Mouse (Mus musculus) lung, embryonic 15.5 days (tissue): ENCODE results near the gene Ankrd33. TPM values are rescaled to one million over a fixed set of nuclear protein-coding genes. Genes with fewer than 3 reads are reported as not detected.

ENCODE experiments used
- ATAC-seq: fragments of 200-750 bp; cut with Nextera tagmentation; 2 replicates; pipeline ENCODE4 v1.8.0; 2017; ENCODE audit warnings: moderate number of reproducible peaks, borderline replicate concordance; ENCODE audit not compliant: low FRiP score, low TSS enrichment; ENCODE audit errors: extremely low read depth
- H3K27ac ChIP-seq: fragments of 300-500 bp; sonication (generic); 2 replicates; pipeline ENCODE4 v1.5.1; 2015; ENCODE audit warnings: moderate library complexity, mild to moderate bottlenecking, inconsistent platforms
- H3K27me3 ChIP-seq: fragments of 300-500 bp; sonication (generic); 2 replicates; pipeline ENCODE4 v1.6.1; 2015; ENCODE audit warnings: inconsistent platforms
- H3K36me3 ChIP-seq: fragments of 300-500 bp; sonication (generic); 2 replicates; pipeline ENCODE4 v1.6.1; 2015; ENCODE audit warnings: inconsistent platforms
- H3K4me1 ChIP-seq: fragments of 300-500 bp; sonication (generic); 2 replicates; pipeline ENCODE4 v1.6.1; 2015; ENCODE audit warnings: inconsistent platforms
- H3K4me2 ChIP-seq: fragments of 300-500 bp; sonication (generic); 2 replicates; pipeline ENCODE4 v1.6.1; 2015; ENCODE audit warnings: inconsistent platforms, mild to moderate bottlenecking, moderate library complexity
- H3K4me3 ChIP-seq: fragments of 300-500 bp; sonication (generic); 2 replicates; pipeline ENCODE4 v1.5.1; 2015; ENCODE audit warnings: mild to moderate bottlenecking, inconsistent platforms
- H3K9ac ChIP-seq: fragments of 300-500 bp; sonication (generic); 2 replicates; pipeline ENCODE4 v1.6.1; 2015; ENCODE audit warnings: inconsistent platforms
- H3K9me3 ChIP-seq: fragments of 300-500 bp; sonication (generic); 2 replicates; pipeline ENCODE4 v1.6.1; 2016; ENCODE audit warnings: inconsistent platforms
- whole genome bisulfite sequencing: fragments of 180-500 bp; shearing (Covaris S2); methylation state at CpG from one replicate; pipeline ENCODE4 v1.1.7; 2015; 5-methylcytosine and 5-hydroxymethylcytosine counted together
- polyA plus RNA-seq: library from polyadenylated mRNA; unstranded; fragments of >200 nt; fragmentation: Nextera tagmentation; extraction: Ambion mirVana; gene quantifications from 2 replicates; pipeline ENCODE4 v1.2.1, GENCODE M21; 2015

Ankrd33 gene
- polyA plus RNA-seq, 1 experiment from 2014 or later: not detected

DNA sequence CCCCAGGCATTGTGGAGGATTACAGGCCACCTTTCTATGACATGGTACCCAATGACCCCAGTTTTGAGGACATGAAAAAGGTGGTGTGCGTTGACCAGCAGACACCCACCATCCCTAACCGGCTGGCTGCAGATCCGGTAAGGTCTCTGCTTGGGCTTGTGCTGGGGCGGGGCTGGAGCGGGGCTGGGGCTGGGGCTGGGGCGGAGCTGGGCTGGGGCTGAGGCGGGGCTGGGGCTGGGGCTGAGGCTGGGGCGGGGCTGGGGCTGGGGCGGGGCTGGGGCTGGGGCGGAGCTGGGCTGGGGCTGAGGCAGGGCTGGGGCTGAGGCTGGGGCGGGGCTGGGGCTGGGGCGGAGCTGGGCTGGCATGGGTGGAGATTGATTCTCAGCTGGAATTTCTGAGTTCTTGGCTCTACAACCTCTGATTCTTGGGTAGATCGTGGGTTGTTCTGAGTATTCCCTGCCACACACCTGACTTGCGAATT is 25.5 kb downstream of the Ankrd33 start:
- Histone ChIP-seq H3K4me3 (no peak overlapping the region), H3K9me3 (no peaks in the 10 kb centered on the region), H3K36me3 (peaks cover 13% of the 10 kb centered on the region; the same call in 1 of the 2 replicates), H3K9ac (no peak overlapping the region), H3K27me3 (no peaks in the 10 kb centered on the region), H3K4me2 (no peak overlapping the region), H3K4me1 (peaks cover 61% of the 10 kb centered on the region), H3K27ac (no peak overlapping the region)
- 4% methylated on average over 10 of the region's 14 CpGs for WGBS
- ATAC-seq: peak; percentile 47

DNA sequence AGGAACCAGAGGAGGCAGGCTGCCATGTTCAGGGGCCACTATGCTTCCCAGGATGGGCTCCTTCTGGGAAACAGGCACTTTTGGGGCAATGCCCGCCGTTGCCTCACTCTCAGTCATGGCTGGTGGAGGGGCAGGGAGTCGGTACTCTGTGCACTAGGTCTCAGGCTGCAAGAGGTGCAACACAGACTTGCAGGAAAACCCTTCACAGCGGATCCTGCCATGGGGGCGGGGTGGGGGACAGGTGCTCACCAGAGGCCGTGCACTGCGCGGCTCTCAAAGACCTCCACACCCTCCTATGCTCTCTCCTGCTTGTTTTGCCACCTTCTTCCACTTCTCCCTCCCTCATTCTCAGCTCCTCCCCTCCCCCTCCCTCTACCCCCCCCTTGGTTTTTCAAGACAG is 27.1 kb downstream of the Ankrd33 start:
- Histone ChIP-seq H3K4me1 (peaks cover 76% of the 10 kb centered on the region), H3K36me3 (peaks cover 5% of the 10 kb centered on the region; the same call in 1 of the 2 replicates), H3K4me3 (no peak overlapping the region), H3K9me3 (no peaks in the 10 kb centered on the region), H3K4me2 (no peak overlapping the region), H3K9ac (no peak overlapping the region), H3K27ac (no peak overlapping the region), H3K27me3 (no peaks in the 10 kb centered on the region)
- WGBS: 43% methylated on average over 8 of the region's 8 CpGs
- ATAC-seq: no peak

DNA sequence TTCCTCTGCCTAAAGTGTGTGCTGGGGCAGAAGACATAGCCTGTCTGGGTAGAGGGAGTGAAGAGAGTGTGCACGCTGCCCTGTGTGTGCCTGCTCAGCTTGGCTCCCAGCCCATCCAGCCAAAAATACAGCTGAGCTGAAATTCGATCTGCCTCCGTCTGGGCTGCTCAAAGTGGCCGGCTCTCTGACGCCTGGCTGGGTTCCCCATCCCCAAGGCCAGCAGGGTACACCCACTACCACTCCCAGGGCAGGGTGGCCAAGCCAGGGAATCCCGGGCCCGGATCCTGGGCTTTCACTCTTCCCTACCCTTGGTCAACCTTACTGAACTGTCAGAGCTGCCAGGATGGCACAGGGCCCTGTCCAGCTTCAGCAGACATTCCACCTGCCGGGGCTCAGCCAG is 27.9 kb downstream of the Ankrd33 start:
- peaks cover 85% of the 10 kb centered on the region for H3K4me1 ChIP-seq
- ATAC-seq: no peak
- H3K36me3 ChIP-seq: no peaks in the 10 kb centered on the region
- H3K9me3 ChIP-seq: no peaks in the 10 kb centered on the region
- no peak overlapping the region for H3K9ac ChIP-seq
- H3K27me3 ChIP-seq: no peaks in the 10 kb centered on the region
- 0 out of 2 replicates have a peak overlapping the region, but pooled peaks have one; percentile 1 for H3K4me2 ChIP-seq
- 14% methylated on average over 8 of the region's 8 CpGs for WGBS
- H3K4me3 ChIP-seq: no peak overlapping the region
- H3K27ac ChIP-seq: peak overlapping the region; percentile 38

DNA sequence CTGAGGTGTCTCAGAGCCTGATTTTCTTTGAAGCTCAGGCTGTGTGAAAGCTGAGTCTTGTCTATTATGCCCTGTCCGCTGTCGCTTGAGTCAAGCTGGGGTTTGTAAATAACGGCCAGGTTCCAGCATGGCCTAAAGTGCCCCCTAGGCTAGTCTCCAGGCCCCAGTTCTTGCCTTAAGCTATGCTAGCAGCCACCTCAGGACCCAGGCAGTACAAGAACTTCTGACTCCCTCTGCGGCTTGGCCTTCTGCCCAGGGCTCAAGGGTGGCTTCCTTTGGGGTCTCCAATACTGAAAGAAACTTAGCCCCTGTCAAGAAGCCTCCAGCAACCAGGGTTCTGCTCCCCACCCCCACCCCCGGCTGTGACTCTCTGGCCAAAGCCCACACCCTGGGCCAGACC is 28.6 kb downstream of the Ankrd33 start:
- Histone ChIP-seq H3K27ac (no peak overlapping the region), H3K9ac (no peak overlapping the region), H3K4me3 (no peak overlapping the region), H3K27me3 (no peaks in the 10 kb centered on the region), H3K4me2 (no peak overlapping the region), H3K36me3 (no peaks in the 10 kb centered on the region), H3K4me1 (peaks cover 84% of the 10 kb centered on the region), H3K9me3 (no peaks in the 10 kb centered on the region)
- no peak for ATAC-seq
- 75% methylated on average over 5 of the region's 5 CpGs for WGBS

DNA sequence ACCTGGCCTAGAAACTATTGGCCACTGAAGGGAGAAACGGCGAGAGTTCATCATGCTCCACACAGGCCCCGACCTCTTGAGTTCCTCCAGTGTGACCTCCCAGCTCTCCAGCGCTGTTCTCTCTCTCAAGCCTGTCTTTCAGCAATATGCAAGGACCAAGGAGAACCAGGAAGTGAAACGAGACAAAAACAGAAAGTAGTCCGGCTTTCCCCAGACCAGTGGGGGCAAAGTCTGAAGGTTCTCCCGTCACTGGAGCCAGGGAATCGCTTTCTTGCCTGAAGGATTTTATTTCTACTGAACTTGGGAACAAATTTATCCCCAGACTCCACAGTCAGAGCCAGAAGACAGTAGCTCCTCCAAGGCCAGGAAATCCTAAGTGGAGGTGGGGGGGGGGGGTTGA is 29.2 kb downstream of the Ankrd33 start:
- no peak for ATAC-seq
- H3K4me3 ChIP-seq: no peak overlapping the region
- no peak overlapping the region for H3K9ac ChIP-seq
- H3K27me3 ChIP-seq: no peaks in the 10 kb centered on the region
- H3K36me3 ChIP-seq: no peaks in the 10 kb centered on the region
- H3K4me2 ChIP-seq: no peak overlapping the region
- WGBS: 76% methylated on average over 8 of the region's 8 CpGs
- no peaks in the 10 kb centered on the region for H3K9me3 ChIP-seq
- H3K27ac ChIP-seq: peak overlapping the region; percentile 39
- peaks cover 78% of the 10 kb centered on the region for H3K4me1 ChIP-seq

DNA sequence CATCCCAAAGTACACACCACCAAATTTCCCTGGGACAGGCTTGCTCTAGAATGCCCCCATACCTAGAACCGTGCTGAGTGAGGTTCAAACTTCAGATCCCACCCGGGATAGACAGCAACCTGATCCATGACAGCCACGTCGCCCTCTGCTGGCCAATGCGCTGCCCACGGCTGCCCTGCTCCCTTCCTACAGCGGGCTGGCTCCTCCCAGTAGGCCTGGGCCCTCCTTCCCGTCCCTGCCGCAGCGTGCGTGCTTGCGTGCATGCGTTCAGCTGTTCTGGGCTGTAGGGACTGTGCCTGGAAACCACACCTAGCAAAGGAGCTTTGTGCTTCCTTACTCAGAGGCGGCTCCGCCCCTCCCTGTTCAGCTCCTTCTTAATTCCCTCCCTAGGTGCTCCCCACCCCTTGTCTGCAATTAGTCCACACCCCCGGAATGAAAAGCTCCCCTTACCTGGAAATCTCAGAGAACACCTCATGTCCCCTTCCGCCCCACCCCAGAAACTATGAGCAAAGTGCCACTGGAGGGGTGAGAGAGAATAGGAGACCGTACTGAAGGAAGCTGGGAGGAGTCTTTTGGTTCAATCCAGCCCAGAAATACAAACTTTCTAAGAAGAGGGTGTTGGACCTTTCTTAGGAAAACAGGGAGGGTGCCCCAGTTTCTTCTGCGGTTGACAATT is 30.0 kb downstream of the Ankrd33 start:
- peak overlapping the region; percentile 82 for H3K27ac ChIP-seq
- 8% methylated on average over 19 of the region's 19 CpGs for WGBS
- no peaks in the 10 kb centered on the region for H3K27me3 ChIP-seq
- peak overlapping the region; percentile 19 for H3K4me3 ChIP-seq
- H3K4me2 ChIP-seq: peak overlapping the region; percentile 54
- peaks cover 70% of the 10 kb centered on the region for H3K4me1 ChIP-seq
- no peaks in the 10 kb centered on the region for H3K36me3 ChIP-seq
- no peaks in the 10 kb centered on the region for H3K9me3 ChIP-seq
- ATAC-seq: peak; percentile 93
- peak overlapping the region; percentile 31 for H3K9ac ChIP-seq

DNA sequence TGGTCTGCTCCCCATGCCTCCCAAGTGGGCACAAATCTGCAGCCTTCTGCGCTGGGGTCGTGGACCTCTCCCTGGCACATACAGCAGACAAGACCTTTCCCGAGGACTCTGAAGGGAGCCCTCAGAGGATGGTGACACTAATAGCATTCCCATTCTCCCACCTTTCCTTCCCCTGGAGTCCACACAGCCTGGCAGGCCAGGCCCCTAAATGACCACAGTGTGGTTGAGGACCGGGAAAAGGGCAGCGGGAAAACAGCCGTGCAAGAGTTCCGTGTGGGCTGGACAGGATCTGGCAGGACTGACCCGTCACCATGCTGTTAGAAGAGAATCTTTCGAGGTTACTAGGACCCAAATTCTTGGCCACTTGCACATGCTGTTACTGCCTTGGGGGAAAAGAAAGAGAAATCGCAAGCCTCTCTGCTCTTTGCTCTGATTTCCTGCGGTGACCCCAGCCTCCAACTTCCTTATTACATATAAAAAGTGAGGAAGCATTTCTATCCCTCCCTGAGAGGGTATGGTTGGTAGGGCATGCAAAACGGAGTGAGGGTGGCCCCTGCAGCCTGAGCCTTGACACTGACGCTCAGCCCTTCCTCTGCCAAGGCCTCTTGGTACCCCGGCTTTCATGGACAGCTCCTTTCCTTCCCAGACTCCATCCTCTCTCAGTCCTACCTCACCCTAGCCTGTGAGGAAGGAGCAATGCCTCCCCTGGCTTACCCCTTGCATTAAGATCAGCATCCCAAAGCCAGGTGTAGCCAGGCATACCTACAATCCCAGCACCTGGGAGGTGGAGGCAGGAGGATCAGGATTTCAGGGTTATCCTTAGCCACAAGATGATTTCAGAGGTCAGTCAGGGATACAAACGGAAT is 30.8 kb downstream of the Ankrd33 start:
- Histone ChIP-seq H3K4me3 (peak overlapping the region; percentile 19; the same call in 1 of the 2 replicates), H3K27me3 (no peaks in the 10 kb centered on the region), H3K4me1 (peaks cover 65% of the 10 kb centered on the region), H3K9ac (peak overlapping the region; percentile 31; the same call in 1 of the 2 replicates), H3K27ac (peak overlapping the region; percentile 82), H3K9me3 (no peaks in the 10 kb centered on the region), H3K4me2 (peak overlapping the region; percentile 54), H3K36me3 (no peaks in the 10 kb centered on the region)
- 57% methylated on average over 15 of the region's 15 CpGs for WGBS
- ATAC-seq: no peak

DNA sequence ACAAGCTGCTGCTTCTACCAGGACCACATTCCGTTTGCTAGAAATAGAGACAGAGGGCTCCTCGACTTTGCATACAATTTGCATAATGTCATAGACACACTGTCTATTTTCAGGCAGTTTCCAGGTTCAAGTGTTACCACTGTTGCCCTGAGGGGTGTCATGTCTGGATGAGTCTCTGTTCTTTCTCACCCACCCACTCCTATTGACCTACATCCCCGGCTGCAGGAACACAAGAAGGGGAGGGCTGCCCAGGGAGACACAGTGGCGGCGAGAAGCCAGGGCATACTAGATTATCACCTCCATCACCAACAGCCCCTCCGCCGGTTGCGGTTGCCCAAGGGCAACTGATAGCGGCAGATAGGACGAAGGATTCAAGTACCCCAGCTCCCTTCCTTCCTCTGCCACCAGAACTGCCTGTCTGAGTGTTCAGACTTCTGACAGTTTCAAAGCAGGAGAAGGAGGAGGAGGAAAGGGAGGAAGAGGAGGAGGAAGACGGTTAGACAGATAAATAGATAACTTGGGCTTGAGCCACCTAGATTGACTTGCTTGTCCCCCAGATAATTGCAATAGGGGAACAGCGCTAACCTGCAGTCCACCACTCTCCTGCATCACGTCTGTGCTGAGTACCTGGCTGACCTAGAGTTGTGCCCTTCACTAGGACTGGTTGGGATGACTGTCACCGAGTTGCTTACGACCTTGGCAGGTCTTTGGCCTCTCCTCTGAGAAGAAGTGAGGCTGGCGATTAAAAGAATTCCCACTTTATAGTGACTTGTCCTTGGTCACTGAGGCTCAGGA is 31.8 kb downstream of the Ankrd33 start:
- no peaks in the 10 kb centered on the region for H3K9me3 ChIP-seq
- H3K36me3 ChIP-seq: no peaks in the 10 kb centered on the region
- no peak overlapping the region for H3K9ac ChIP-seq
- no peak overlapping the region for H3K4me2 ChIP-seq
- H3K4me3 ChIP-seq: no peak overlapping the region
- H3K27ac ChIP-seq: peak overlapping the region; percentile 43
- ATAC-seq: no peak
- no peaks in the 10 kb centered on the region for H3K27me3 ChIP-seq
- WGBS: 53% methylated on average over 16 of the region's 16 CpGs
- H3K4me1 ChIP-seq: peaks cover 60% of the 10 kb centered on the region

DNA sequence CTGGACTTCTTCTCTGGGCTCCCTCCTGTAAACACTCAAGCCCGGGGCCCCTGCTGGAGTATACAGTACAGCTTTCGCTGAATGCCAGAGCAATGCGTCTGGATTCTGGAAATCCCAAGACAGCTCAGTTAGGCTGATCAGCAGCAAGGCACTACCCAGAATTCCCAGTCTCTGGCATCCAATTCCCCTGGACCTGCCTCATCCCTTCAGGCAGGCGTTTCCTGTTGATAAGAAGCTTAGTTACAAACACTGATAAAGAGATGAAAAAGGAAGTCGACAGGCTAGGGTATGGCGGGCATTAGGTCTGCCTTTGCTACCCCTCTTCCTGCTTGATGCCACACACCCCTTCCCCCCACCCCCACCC is 32.3 kb downstream of the Ankrd33 start:
- Histone ChIP-seq H3K9ac (no peak overlapping the region), H3K27ac (peak overlapping the region; percentile 43), H3K4me2 (peak overlapping the region; percentile 17; the same call in 1 of the 2 replicates), H3K9me3 (no peaks in the 10 kb centered on the region), H3K36me3 (no peaks in the 10 kb centered on the region), H3K4me3 (no peak overlapping the region), H3K27me3 (no peaks in the 10 kb centered on the region), H3K4me1 (peaks cover 54% of the 10 kb centered on the region)
- ATAC-seq: no peak
- 5% methylated on average over 6 of the region's 6 CpGs for WGBS

DNA sequence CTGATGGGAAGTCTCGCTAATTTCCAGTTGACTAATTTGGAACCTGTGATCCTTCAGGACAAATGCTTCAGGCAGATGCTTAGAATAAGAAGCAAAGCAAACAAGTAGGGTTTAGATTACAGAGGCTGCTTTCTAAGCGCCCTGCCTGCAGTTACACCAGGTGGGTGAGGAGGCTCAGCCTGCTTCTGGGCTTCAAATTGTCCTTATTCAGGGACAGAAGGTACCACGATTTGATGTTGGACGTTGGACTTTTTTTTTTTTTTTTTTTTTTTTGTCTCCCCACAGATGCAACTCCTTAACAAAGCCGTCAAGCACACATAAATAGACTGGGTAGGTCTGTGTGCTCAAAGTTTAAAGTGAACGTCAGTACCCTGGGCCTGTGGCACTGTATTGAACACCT is 33.0 kb downstream of the Ankrd33 start:
- H3K27me3 ChIP-seq: no peaks in the 10 kb centered on the region
- peak overlapping the region; percentile 43; the same call in 1 of the 2 replicates for H3K27ac ChIP-seq
- H3K4me3 ChIP-seq: no peak overlapping the region
- 57% methylated on average over 6 of the region's 6 CpGs for WGBS
- H3K4me2 ChIP-seq: no peak overlapping the region
- no peak overlapping the region for H3K9ac ChIP-seq
- no peak for ATAC-seq
- no peaks in the 10 kb centered on the region for H3K9me3 ChIP-seq
- no peaks in the 10 kb centered on the region for H3K36me3 ChIP-seq
- H3K4me1 ChIP-seq: peaks cover 47% of the 10 kb centered on the region

DNA sequence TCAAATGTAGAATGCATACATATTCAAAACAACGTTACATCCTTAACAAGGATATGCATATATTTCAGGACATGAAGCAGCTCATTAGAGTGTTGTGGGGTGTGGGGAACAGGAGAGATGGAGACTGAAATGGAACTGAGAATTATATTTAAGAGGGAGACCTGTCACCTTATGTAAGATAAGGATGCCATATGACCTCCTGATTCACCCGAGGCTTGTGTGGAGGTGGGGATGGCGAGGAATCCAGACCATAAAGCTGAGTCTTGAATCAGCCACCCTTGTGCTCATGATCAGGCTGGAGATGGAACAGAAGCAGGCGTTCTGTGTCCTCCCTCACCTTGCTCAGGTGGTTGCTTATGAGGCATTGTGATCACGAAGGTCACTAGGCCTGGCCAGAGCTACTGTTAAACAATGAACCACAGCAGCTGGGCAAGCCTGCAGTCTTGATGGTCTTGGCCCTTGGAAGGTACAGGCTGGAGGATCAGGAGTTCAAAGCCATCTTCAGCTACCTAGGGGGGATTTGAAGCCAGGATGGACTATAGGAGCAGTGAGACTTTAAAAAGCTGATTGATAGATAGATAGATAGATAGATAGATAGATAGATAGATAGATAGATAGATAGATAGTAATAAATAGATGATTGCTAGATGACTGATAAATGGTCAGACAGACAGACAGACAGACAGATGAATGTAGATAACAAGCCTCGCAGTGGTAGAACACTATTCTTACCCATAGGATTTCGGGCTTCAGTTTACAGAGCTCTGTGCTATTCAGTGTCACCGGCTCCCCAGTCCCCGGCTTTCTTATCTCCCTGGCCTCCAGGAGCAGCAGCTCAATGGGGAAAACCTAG is 36.1 kb downstream of the Ankrd33 start:
- H3K9me3 ChIP-seq: no peaks in the 10 kb centered on the region
- WGBS: 64% methylated on average over 9 of the region's 9 CpGs
- H3K9ac ChIP-seq: no peak overlapping the region
- peaks cover 19% of the 10 kb centered on the region for H3K4me1 ChIP-seq
- H3K4me2 ChIP-seq: no peak overlapping the region
- H3K27ac ChIP-seq: no peak overlapping the region
- H3K27me3 ChIP-seq: no peaks in the 10 kb centered on the region
- no peaks in the 10 kb centered on the region for H3K36me3 ChIP-seq
- H3K4me3 ChIP-seq: no peak overlapping the region
- ATAC-seq: no peak
